Mouse (Mus musculus) left cerebral cortex, postnatal 14 days (tissue): ENCODE results near the gene Trem1. TPM values are rescaled to one million over a fixed set of nuclear protein-coding genes. Genes with fewer than 3 reads are reported as not detected.

ENCODE experiments used
- total RNA-seq, 2 experiments: library from RNA; stranded (reverse); gene quantifications; 2 replicates each; pipeline ENCODE4 v1.2.3; 2021

Trem1 gene
- total RNA-seq, 2 experiments from 2014 or later = not detected

Other genes with a start within 250 kb of the Trem1 start
- gene 1700122O11Rik, start 194.5 kb upstream of the Trem1 start, total RNA-seq = not detected
- not detected for gene 1700067P10Rik, start 143.4 kb upstream of the Trem1 start, total RNA-seq
- gene 9830107B12Rik, start 86.5 kb upstream of the Trem1 start, total RNA-seq = not detected
- gene A530064D06Rik, start 65.5 kb upstream of the Trem1 start, total RNA-seq = not detected
- gene Trem3, start 15.0 kb downstream of the Trem1 start, total RNA-seq = under 1 TPM; 0.48 to 0.57 TPM
- gene Treml4, start 31.5 kb downstream of the Trem1 start, total RNA-seq = not detected
- under 1 TPM; 0.46 to 0.47 TPM for gene Treml2, start 66.7 kb downstream of the Trem1 start, total RNA-seq
- under 1 TPM; 0.08 to 0.11 TPM for gene B430306N03Rik, start 83.4 kb downstream of the Trem1 start, total RNA-seq
- gene Trem2, start 113.6 kb downstream of the Trem1 start, total RNA-seq = 10 to 100 TPM in 1 of 2 experiments, 1 to 10 TPM in 1; 8.5 to 10.3 TPM
- gene Treml1, start 127.1 kb downstream of the Trem1 start, total RNA-seq = under 1 TPM in 1 of 2 experiments, not detected in 1; 0.44 TPM
- gene Nfya, start 177.1 kb downstream of the Trem1 start, total RNA-seq = 10 to 100 TPM; 31.5 to 33.3 TPM
- gene Oard1, start 177.2 kb downstream of the Trem1 start, total RNA-seq = 1 to 10 TPM; 9.4 to 9.7 TPM
- gene Apobec2, start 200.2 kb downstream of the Trem1 start, total RNA-seq = under 1 TPM in 1 of 2 experiments, not detected in 1; 0.32 TPM
- under 1 TPM; 0.36 to 0.46 TPM for gene Tspo2, start 218.8 kb downstream of the Trem1 start, total RNA-seq
- under 1 TPM in 1 of 2 experiments, not detected in 1; 0.34 TPM for gene Unc5cl, start 222.1 kb downstream of the Trem1 start, total RNA-seq